Mouse (Mus musculus) splenic B cell, adult 2 months (primary cell): ENCODE measurements around the gene Eif4a2.
"Not testable (repeated sequence)": the region's sequence is repeated elsewhere in the genome, so short reads cannot be mapped to it uniquely, and the experiment has no call there.

ENCODE experiments used
- DNase-seq: peaks from one replicate; pipeline ENCODE4 v3.0.0-alpha.2; 2011; ENCODE audit warnings: low read depth, low spot score
- H3K27me3 ChIP-seq: 2 replicates; pipeline ENCODE4 v1.6.1; 2012; ENCODE audit warnings: mild to moderate bottlenecking, low read length, moderate library complexity, mixed read lengths; ENCODE audit not compliant: control insufficient read depth, poor library complexity, insufficient read depth, severe bottlenecking
- H3K36me3 ChIP-seq: 2 replicates; pipeline ENCODE4 v1.6.1; 2012; ENCODE audit warnings: mild to moderate bottlenecking, low read length, moderate library complexity, mixed read lengths; ENCODE audit not compliant: control insufficient read depth, poor library complexity, insufficient read depth, severe bottlenecking

Eif4a2 gene

DNA sequence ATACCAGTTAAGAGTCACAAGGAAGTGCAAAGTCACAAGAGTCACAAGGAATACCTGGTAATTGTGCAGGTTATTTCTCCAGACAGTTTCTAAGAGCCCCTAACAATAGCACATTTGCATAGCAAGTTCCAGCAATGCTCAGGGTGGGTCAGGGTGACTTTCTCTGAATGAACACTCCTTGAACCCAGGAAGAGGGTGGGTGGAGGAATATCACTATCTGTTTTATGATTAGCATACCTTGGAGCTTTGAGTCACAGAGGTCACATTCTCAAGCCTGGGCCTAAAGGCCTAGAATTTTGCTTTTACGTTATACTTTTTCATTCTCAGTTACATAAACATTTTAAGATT, 9.2 kb upstream of the Eif4a2 start:
- H3K36me3 ChIP-seq, DNase-seq, H3K27me3 ChIP-seq: not testable (repeated sequence)

DNA sequence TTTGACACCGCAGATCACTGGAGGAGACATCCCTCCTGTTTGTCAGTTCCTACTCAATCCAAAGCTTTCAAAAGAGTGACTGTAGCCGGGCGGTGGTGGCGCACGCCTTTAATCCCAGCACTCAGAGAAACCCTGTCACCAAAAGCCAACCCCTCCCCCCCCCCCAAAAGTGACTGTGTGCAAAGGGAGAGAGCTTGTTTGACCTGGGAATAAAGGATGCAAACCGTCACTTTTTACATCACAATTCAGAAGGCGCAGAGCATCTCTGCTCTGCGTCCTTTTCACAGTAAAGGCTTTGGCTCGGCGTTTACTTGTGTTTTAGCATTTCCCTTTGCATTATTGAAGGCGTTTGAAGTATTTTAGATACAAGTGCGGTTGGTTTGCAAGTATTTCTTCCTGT, 7.6 kb upstream of the Eif4a2 start:
- no peak for DNase-seq
- Histone ChIP-seq H3K36me3 (no peaks in the 10 kb centered on the region), H3K27me3 (no peaks in the 10 kb centered on the region)

DNA sequence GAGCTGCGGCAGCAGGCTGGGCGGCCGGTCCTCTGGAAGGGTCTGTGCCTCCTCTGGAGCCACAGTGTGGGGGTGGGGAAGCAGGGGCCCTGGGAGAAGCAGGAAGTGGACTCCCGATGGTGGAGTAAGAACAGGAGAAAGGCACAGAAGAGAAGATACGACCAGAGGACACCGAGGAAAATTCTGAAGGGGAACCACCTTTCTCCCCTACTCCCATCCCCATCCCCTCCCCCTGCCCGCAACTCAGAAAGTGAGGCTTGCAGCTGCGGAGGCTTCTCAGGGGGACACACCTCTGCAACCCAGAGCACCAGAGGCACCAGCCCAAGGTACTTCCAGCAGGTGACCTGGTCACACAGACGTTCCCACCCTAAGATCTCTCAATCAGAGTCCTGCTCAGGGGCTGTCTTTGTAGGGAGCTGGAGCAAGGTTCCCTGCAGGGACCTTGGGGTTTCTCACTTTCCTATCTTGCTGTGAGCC, 7.1 kb upstream of the Eif4a2 start:
- Histone ChIP-seq H3K36me3 (no peaks in the 10 kb centered on the region), H3K27me3 (no peaks in the 10 kb centered on the region; the same call in 1 of the 2 replicates)
- no peak for DNase-seq

DNA sequence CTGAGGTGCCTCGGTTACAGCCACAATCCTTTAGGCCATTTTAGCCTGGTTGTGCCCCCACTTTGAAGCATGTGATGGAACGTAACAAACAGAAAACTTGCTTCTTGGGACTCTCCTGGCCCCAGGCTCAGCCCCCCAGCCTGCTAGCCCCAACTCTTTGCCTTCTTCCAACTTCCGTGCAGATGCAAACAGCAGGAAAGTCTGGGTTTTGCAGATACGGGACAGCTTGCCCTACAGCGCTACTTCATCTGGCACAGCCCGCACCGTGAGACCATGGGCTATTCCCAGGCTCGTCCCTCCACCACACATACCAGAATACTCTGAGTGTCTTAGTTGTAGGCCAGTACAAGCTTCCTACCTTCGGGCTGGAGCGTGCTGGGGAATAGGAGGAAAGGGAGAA, 6.6 kb upstream of the Eif4a2 start:
- Histone ChIP-seq H3K27me3 (no peaks in the 10 kb centered on the region; the same call in 1 of the 2 replicates), H3K36me3 (no peaks in the 10 kb centered on the region)
- DNase-seq, result no peak

GRCm38 (mm10) chr16:23102340-23103037, 4.8 kb upstream of the Eif4a2 start:
- DNase-seq, result no peak
- H3K36me3 ChIP-seq, result no peaks in the 10 kb centered on the region

DNA sequence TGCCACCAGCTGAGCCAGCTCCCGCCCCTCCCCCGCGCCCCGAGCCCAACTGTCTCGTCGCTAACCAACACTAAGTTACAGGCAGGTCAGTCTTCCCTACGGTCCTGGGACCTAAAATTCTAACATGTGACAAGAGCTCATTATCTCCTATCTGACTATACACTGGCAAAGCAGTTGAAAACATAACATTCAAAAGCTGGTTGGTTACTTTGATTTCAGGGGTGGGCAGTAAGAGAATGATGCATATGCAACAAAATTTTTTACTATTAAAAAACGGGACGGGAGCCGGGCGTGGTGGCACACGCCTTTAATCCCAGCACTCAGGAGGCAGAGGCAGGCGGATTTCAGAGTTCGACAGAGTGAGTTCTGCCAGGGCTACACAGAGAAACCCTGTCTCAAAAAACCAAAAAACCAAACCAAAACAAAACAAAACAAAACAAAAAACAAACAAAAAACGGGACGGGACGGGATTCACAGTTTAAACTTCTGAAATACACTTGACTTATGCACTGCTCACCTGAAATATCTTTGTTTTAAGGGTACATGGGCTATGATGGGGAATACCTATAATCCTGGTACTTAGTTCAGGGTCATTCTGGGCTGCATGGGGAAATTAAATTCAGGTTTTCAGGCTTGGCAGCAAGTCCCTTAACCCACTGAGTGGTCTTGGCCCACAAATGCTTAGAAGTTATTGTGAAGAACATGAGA, 4.1 kb upstream of the Eif4a2 start:
- Histone ChIP-seq H3K27me3 (no peaks in the 10 kb centered on the region; the same call in 1 of the 2 replicates), H3K36me3 (no peaks in the 10 kb centered on the region)
- DNase-seq, result no peak

More at GRCm38 (mm10) chr16:23102340-23103037, 4.8 kb upstream of the Eif4a2 start:
- no peaks in the 10 kb centered on the region; the same call in 1 of the 2 replicates for H3K27me3 ChIP-seq

DNA sequence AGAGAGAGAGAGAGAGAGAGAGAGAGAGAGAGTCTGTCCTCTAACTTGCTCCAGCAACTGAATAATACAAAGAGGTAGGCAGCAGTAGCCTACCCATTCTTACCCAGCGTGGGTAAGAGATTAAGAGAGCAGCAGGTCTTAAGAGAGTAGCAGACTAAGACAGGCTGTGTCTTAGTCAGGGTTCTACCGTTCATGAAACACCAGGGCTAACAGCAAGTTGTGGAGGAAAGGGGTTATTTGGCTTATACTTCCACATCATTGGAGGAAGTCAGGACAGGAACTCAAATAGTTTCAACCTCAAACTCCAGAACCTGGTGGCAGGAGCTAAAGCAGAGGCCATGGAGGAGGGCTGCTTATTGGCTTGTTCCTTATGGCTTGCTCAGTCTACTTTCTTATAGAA, 3.4 kb upstream of the Eif4a2 start:
- Histone ChIP-seq H3K36me3 (peaks cover 2% of the 10 kb centered on the region), H3K27me3 (no peaks in the 10 kb centered on the region; the same call in 1 of the 2 replicates)
- peak; percentile 30 for DNase-seq

DNA sequence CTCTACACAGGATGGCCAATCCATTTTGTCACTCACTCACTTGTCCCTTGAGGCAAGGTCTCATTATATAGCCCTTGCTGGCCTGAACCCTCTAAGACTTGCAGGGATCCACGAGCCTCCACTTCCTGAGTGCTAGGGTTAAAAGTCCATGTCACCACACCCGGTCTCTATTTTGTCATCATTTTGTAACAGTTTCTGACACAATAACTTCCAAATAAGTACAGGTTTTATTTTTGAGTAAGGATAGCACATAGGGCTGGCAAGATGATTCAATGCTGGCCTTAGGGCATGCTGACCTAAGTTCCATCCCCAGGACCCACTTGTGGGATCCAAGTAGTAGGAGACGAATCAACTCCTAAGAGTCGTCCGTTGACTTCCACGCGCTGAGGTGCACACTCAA, 1.1 kb upstream of the Eif4a2 start:
- DNase-seq, result no peak
- Histone ChIP-seq H3K27me3 (no peaks in the 10 kb centered on the region; the same call in 1 of the 2 replicates), H3K36me3 (peaks cover 13% of the 10 kb centered on the region)

DNA sequence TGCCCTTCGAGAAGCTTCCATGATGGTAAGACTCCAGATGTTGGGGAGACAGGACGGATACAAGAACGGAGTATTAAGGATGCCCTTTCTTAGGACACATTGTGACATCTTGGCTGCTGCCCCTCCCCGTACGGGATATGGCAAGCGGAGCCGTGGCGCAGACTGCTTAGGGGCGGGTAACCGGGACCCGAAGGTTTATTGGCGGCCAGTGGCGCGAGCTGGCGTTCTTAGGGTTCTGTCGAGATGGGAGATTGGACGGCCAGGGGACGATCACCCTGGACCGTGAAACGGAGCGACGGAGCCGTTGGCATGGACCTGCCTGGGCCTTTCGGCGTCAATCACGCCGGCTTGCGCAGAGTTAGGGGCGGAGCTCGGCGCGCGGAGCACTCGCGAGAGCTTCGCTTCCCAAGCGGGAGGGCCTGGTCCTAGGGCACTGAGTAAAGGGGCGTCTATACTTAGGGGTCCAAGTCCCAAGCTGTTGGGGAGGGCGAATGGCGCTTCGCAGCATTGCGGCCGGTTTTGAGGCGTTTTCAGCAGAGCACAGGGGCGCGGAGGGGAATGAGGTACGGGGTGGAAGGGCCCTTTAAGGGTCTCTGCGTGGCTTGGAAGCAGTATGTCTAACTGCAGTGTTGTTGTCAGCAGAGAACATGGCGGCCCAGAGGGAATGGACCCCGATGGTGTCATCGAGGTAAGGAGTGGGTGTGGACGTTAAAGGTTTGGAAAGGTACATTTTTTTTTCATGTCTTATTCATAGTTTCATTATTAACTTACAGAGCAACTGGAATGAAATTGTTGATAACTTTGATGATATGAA, 909 bp downstream of the Eif4a2 start:
- DNase-seq, result peak; percentile 79
- peaks cover 30% of the 10 kb centered on the region for H3K36me3 ChIP-seq
- H3K27me3 ChIP-seq, result no peaks in the 10 kb centered on the region; the same call in 1 of the 2 replicates

DNA sequence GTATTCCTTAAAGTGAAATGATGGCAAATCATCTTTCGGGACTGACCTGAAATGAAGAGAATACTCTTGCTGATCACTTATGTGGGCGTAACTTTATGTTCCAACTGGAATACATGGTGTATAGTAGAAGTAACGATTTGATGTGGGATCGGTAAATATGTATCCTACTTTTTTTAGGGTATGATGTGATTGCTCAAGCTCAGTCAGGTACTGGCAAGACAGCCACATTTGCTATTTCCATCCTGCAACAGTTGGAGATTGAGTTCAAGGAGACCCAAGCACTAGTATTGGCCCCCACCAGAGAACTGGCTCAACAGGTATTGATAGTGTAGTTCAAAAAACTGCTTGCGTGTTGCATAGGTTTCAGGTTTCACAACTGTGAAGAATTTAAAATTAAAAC, 1.7 kb downstream of the Eif4a2 start:
- H3K27me3 ChIP-seq, result no peaks in the 10 kb centered on the region; the same call in 1 of the 2 replicates
- DNase-seq, result no peak

GRCm38 (mm10) chr16:23109350-23110280, 2.4 kb downstream of the Eif4a2 start:
- H3K36me3 ChIP-seq, result peaks cover 36% of the 10 kb centered on the region
- DNase-seq, result no peak
- H3K27me3 ChIP-seq, result no peaks in the 10 kb centered on the region; the same call in 1 of the 2 replicates

More for the DNA sequence above, 1.7 kb downstream of the Eif4a2 start:
- peaks cover 33% of the 10 kb centered on the region for H3K36me3 ChIP-seq

DNA sequence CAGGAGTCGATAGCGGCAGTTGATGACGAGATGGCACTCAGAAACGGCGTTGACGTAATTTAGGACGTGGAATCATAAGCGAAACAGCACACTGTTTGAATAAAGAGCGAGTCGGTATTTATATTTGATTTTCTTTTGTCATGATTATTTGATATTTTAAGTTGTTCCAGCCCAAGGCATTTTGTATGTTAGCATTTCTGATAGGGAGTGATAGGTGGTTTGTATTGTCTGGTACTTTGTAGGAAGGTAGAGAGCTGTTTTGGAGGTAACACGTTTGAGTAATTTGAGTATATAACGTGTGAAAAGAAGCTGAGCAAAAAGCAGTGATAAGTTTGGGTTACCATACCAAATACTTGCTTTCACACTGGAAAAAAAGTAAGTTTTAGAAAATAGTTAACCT, 5.1 kb downstream of the Eif4a2 start:
- DNase-seq, result no peak
- peaks cover 38% of the 10 kb centered on the region for H3K36me3 ChIP-seq
- H3K27me3 ChIP-seq, result no peaks in the 10 kb centered on the region

DNA sequence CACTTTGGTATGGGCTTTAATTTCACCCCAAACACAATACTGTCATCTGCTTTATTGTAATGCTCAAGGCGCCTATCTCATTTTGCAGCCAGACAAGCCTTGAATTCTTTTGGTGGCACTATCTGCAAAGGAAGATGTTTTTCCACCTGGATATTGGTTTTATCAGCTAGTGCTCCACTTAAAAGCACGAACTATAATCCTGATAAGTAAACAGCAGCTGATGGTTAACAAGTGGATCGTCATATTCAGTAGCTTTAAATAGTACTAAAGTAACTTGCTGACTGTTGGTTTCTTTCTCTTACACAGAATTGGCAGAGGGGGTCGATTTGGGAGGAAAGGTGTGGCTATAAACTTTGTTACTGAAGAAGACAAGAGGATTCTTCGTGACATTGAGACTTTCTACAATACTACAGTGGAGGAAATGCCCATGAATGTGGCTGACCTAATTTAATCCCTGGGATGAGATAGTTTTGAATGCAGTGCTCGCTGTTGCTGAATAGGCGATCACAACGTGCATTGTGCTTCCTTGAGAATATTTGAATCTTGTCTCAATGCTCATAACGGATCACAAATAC, 5.7 kb downstream of the Eif4a2 start:
- H3K27me3 ChIP-seq, result no peaks in the 10 kb centered on the region
- DNase-seq, result no peak
- peaks cover 38% of the 10 kb centered on the region for H3K36me3 ChIP-seq

GRCm38 (mm10) chr16:23113903-23114302, 6.7 kb downstream of the Eif4a2 start:
- DNase-seq, result no peak
- peaks cover 37% of the 10 kb centered on the region for H3K36me3 ChIP-seq
- H3K27me3 ChIP-seq, result no peaks in the 10 kb centered on the region
